Mouse (Mus musculus) CD4-positive helper T cell, adult 2 months (primary cell): ENCODE data around the gene Olfr272.

Source experiments
- DNase-seq: peaks from one replicate; pipeline ENCODE4 v3.0.0-alpha.2; 2012; ENCODE audit warnings: low read depth, missing footprints, low spot score

Olfr272 gene

GRCm38 (mm10) chr4:52919078-52919477, at the start of gene Olfr272:
Gene Olfr272 (minus strand): TSS chr4:52919178.
- no peak for DNase-seq

GRCm38 (mm10) chr4:52964247-52964646, 45.3 kb upstream of the Olfr272 start, which contains the start of gene Olfr270:
Gene Olfr270 (plus strand): TSS chr4:52964547.
- no peak for DNase-seq

GRCm38 (mm10) chr4:52958693-52959092, 39.7 kb upstream of the Olfr272 start:
- DNase-seq, result no peak

GRCm38 (mm10) chr4:52949005-52949404, 30.0 kb upstream of the Olfr272 start:
- DNase-seq, result no peak

GRCm38 (mm10) chr4:52946665-52947064, 27.7 kb upstream of the Olfr272 start:
- DNase-seq, result no peak

- no peak for DNase-seq
Measured at GRCm38 (mm10) chr4:52930480-52930879, 11.5 kb upstream of the Olfr272 start.

- DNase-seq, result no peak
Measured at GRCm38 (mm10) chr4:52917311-52917688, 1.7 kb downstream of the Olfr272 start.

- DNase-seq, result no peak
Measured at GRCm38 (mm10) chr4:52916659-52917310, 2.2 kb downstream of the Olfr272 start.

GRCm38 (mm10) chr4:52912409-52912808, 6.6 kb downstream of the Olfr272 start:
- DNase-seq, result no peak

- DNase-seq, result no peak
Measured at GRCm38 (mm10) chr4:52909542-52909941, 9.4 kb downstream of the Olfr272 start.

- DNase-seq, result no peak
Measured at GRCm38 (mm10) chr4:52864156-52864555, 54.8 kb downstream of the Olfr272 start.
